Mouse (Mus musculus) adrenal gland, adult (tissue): ENCODE measurements at regions not wholly inside any gene's neighbourhood (a gene's known extent, or its start where the extent isn't known, plus 50 kb on each side); places are given as distances from the start of the nearest gene placed in this dataset.

Experiments used
- DNase-seq, 2 experiments: peaks; one replicate each; pipeline ENCODE4 v3.0.0; 2022 to 2023; ENCODE audit warnings: low spot score in 1 of 2; ENCODE audit not compliant: inconsistent age in 2 of 2

GRCm38 (mm10) chr16:87295727-87296126 is 58.3 kb upstream of the N6amt1 start:
- no peak for DNase-seq

- DNase-seq = no peak
Observed at GRCm38 (mm10) chr16:87292826-87293225, 61.2 kb upstream of the N6amt1 start.

- no peak for DNase-seq
Observed at GRCm38 (mm10) chr16:87291716-87292115, 62.3 kb upstream of the N6amt1 start.

- no peak for DNase-seq
Observed at GRCm38 (mm10) chr16:87285639-87286038, 68.3 kb upstream of the N6amt1 start.

- DNase-seq = peak in 1 of 2 experiments; percentile 75
Observed at GRCm38 (mm10) chr16:87284835-87285510, 69.0 kb upstream of the N6amt1 start.

- DNase-seq = no peak
Observed at GRCm38 (mm10) chr16:87278518-87278917, 75.5 kb upstream of the N6amt1 start.

- no peak for DNase-seq
Observed at GRCm38 (mm10) chr16:87272363-87272762, 81.6 kb upstream of the N6amt1 start.

GRCm38 (mm10) chr16:87267954-87268804 is 85.8 kb upstream of the N6amt1 start:
- DNase-seq = peak; percentile 33 to 56

GRCm38 (mm10) chr16:87267517-87267916 is 86.5 kb upstream of the N6amt1 start:
- DNase-seq = no peak

GRCm38 (mm10) chr16:87263571-87263970 is 90.4 kb upstream of the N6amt1 start:
- DNase-seq = peak; percentile 70 to 86

- peak in 1 of 2 experiments; percentile 39 for DNase-seq
Observed at GRCm38 (mm10) chr16:87263041-87263440, 90.9 kb upstream of the N6amt1 start.

GRCm38 (mm10) chr16:87262497-87262896 is 91.5 kb upstream of the N6amt1 start:
- no peak for DNase-seq

GRCm38 (mm10) chr16:87261527-87261926 is 92.5 kb upstream of the N6amt1 start:
- peak; percentile 79 to 88 for DNase-seq

- no peak for DNase-seq
Observed at GRCm38 (mm10) chr16:87254736-87255135, 99.2 kb upstream of the N6amt1 start.

GRCm38 (mm10) chr16:87250531-87250930 is 103.5 kb upstream of the N6amt1 start:
- DNase-seq = no peak

GRCm38 (mm10) chr16:87249903-87250302 is 104.1 kb upstream of the N6amt1 start:
- DNase-seq = peak in 1 of 2 experiments; percentile 68

GRCm38 (mm10) chr16:87248501-87249030 is 105.4 kb upstream of the N6amt1 start:
- DNase-seq = peak in 1 of 2 experiments; percentile 71

- DNase-seq = peak; percentile 21 to 80
Observed at GRCm38 (mm10) chr16:87245933-87246791, 107.8 kb upstream of the N6amt1 start.

- DNase-seq = no peak
Observed at GRCm38 (mm10) chr16:87245441-87245840, 108.5 kb upstream of the N6amt1 start.

GRCm38 (mm10) chr16:87242027-87242426 is 112.0 kb upstream of the N6amt1 start:
- no peak for DNase-seq

GRCm38 (mm10) chr16:87239105-87239504 is 114.9 kb upstream of the N6amt1 start:
- no peak for DNase-seq
